ENCODE assay signal across 8 mouse cellular contexts in genomic region chr17:46282483-46283123, GRCm38 (mm10). TPM values are rescaled to one million over a fixed set of nuclear protein-coding genes. Genes with fewer than 3 reads are reported as not detected.
DNase-seq lines count a peak whose midpoint lies in the region; ATAC-seq and TF ChIP-seq lines count a peak whose summit lies in the region.

TSS of gene Tjap1 (minus strand) at chr17:46283026.

- H3K27me3 ChIP-seq in Patski: no peaks in the 10 kb centered on the region

- peak; percentile 63 for ATAC-seq in Patski
- peak; percentile 98 for ATAC-seq in frontal cortex, adult (ENCODE audit: low TSS enrichment)
- ATAC-seq in hematopoietic stem cell, adult 5-6 weeks (replicated peaks in 1 of 2; ENCODE audit: insufficient read depth in 1 of 2, low FRiP score in 2 of 2, low TSS enrichment in 1 of 2, low read depth in 1 of 2, poor library complexity in 2 of 2, severe bottlenecking in 2 of 2): peak; percentile 89 to 90

- in situ Hi-C loops in Patski (cut with MboI; ENCODE audit: low pct_unique_long_range_greater_than_20kb): no loop called here

- POLR2A ChIA-PET in Patski (lab: Charles Lee): interaction anchor here (0.7 to 2.2 kb wide), 6 partner anchors 9 to 459 kb away, joined by 3 to 16 read pairs (median 4); no protein-coding TSS in a partner anchor

- no peak for TF ChIP-seq CTCF in Patski (IDR thresholded peaks at IDR 0.05)

- CTCF ChIA-PET in Patski (lab: Charles Lee): no interaction called here

- DNase-seq in Patski (ENCODE audit: low read depth, low spot score): no peak
- DNase-seq in cerebellum, adult 9-10 months: peak; percentile 73
- DNase-seq in layer of hippocampus, adult 9-11 months: peak; percentile 76
- peak; percentile 89 for DNase-seq in lung, postnatal 14 days
- DNase-seq in ovary, postnatal 36 days (ENCODE audit: low spot score): peak; percentile 87
- peak; percentile 82 for DNase-seq in thymus, postnatal 25 days

RNA-seq across cellular contexts. Expression of gene Tjap1, which starts in this region (rescaled TPM):
- 55.3 TPM for polyA plus RNA-seq in Patski (2021)
- 9.6 and 30.5 TPM in 2 replicates for total RNA-seq in hematopoietic stem cell, adult 5-6 weeks (2017)
